In the genomic region with DNA sequence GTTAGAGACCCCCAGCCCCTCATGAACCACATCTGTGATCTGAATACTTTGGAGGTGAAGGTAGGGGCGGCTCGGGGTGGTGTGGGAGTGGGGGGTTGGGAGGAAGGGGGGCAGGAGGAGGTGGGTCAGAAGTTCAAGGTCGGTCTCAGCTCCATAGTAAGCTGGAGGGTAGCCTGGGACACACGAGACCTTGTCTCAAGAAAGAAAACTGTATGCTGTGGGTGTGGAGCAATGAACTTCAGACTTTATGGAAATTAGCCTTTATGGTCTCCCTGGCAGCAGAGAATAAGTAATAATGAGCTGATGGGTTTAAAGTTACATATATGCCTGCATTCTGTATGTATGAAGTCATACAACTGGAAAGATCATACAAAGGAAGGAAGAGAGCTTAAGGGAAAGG, we compare ENCODE assay signal across 26 mouse cellular contexts.
DNase-seq lines count a peak whose midpoint lies in the region; ATAC-seq and TF ChIP-seq lines count a peak whose summit lies in the region.
"Had no signal": no experiment of that assay in that cellular context is flagged by ENCODE, and none has a peak within 500 bp of the region (broad histone marks: within the 10 kb centered on the region; RNA-seq: fewer than 3 reads in every experiment).

No protein-coding gene starts in this region.

- H3K27ac ChIP-seq in ES-E14 (ENCODE audit: insufficient read depth, low read depth, low read length, poor library complexity, severe bottlenecking), result peak overlapping the region; percentile 45; the same call in 1 of the 2 replicates
- no peak overlapping the region for H3K27ac ChIP-seq in intestine, embryonic 15.5 days
- H3K27ac ChIP-seq in forebrain, postnatal 0 days (ENCODE audit: low read depth, low read length), result no peak overlapping the region
- H3K27ac ChIP-seq: embryonic facial prominence, embryonic 12.5 days; embryonic facial prominence, embryonic 15.5 days; forebrain, embryonic 12.5 days; forebrain, embryonic 15.5 days; heart, embryonic 10.5 days; heart, embryonic 13.5 days; hindbrain, embryonic 15.5 days had no signal

- H3K4me3 ChIP-seq in ES-E14 (ENCODE audit: insufficient read depth in 1 of 2, low read depth in 1 of 2, low read length in 2 of 2, poor library complexity in 1 of 2, severe bottlenecking in 1 of 2), result no peak overlapping the region
- H3K4me3 ChIP-seq in intestine, embryonic 15.5 days (replicated peaks), result no peak overlapping the region
- H3K4me3 ChIP-seq in forebrain, postnatal 0 days (ENCODE audit: low read depth, low read length), result no peak overlapping the region
- H3K4me3 ChIP-seq: embryonic facial prominence, embryonic 12.5 days; embryonic facial prominence, embryonic 15.5 days; forebrain, embryonic 12.5 days; forebrain, embryonic 15.5 days; heart, adult 2 months; heart, embryonic 10.5 days; heart, embryonic 13.5 days; hindbrain, embryonic 15.5 days had no signal

- TF ChIP-seq CTCF in forebrain, postnatal 0 days (IDR thresholded peaks at IDR 0.05; ENCODE audit: low read depth), result no peak

- peaks cover 4 to 20% of the 10 kb centered on the region in 2 experiments for H3K4me1 ChIP-seq in ES-E14 (ENCODE audit: control insufficient read depth in 2 of 2, insufficient read depth in 2 of 2, low read length in 2 of 2, poor library complexity in 1 of 2)
- H3K4me1 ChIP-seq in intestine, embryonic 15.5 days (replicated peaks), result peaks cover 4% of the 10 kb centered on the region; the same call in 1 of the 2 replicates
- H3K4me1 ChIP-seq in forebrain, postnatal 0 days (ENCODE audit: insufficient read depth), result no peaks in the 10 kb centered on the region
- H3K4me1 ChIP-seq: embryonic facial prominence, embryonic 12.5 days; forebrain, embryonic 12.5 days; forebrain, embryonic 15.5 days; hindbrain, embryonic 15.5 days had no signal

- no peak overlapping the region for H3K4me2 ChIP-seq in intestine, embryonic 15.5 days (replicated peaks)
- no peak overlapping the region for H3K4me2 ChIP-seq in forebrain, postnatal 0 days (ENCODE audit: low read depth)
- H3K4me2 ChIP-seq: embryonic facial prominence, embryonic 12.5 days; embryonic facial prominence, embryonic 15.5 days; forebrain, embryonic 12.5 days; forebrain, embryonic 15.5 days; heart, embryonic 13.5 days; hindbrain, embryonic 15.5 days had no signal

- no peaks in the 10 kb centered on the region for H3K27me3 ChIP-seq in intestine, embryonic 15.5 days (replicated peaks)
- H3K27me3 ChIP-seq in forebrain, postnatal 0 days (ENCODE audit: insufficient read depth, low read length), result no peaks in the 10 kb centered on the region
- H3K27me3 ChIP-seq: embryonic facial prominence, embryonic 12.5 days; embryonic facial prominence, embryonic 15.5 days; forebrain, embryonic 12.5 days; forebrain, embryonic 15.5 days; heart, embryonic 13.5 days; hindbrain, embryonic 15.5 days; Patski had no signal

- H3K36me3 ChIP-seq in ES-E14 (ENCODE audit: control insufficient read depth, insufficient read depth, low read length, poor library complexity, severe bottlenecking), result peaks cover 12% of the 10 kb centered on the region; the same call in 1 of the 2 replicates
- H3K36me3 ChIP-seq in intestine, embryonic 15.5 days, result no peaks in the 10 kb centered on the region
- peaks cover 4% of the 10 kb centered on the region for H3K36me3 ChIP-seq in forebrain, postnatal 0 days (ENCODE audit: insufficient read depth)
- H3K36me3 ChIP-seq: forebrain, embryonic 12.5 days; forebrain, embryonic 15.5 days had no signal

- no peaks in the 10 kb centered on the region for H3K9me3 ChIP-seq in ES-E14 (ENCODE audit: control insufficient read depth, insufficient read depth, low read depth, low read length)
- no peaks in the 10 kb centered on the region for H3K9me3 ChIP-seq in intestine, embryonic 15.5 days
- H3K9me3 ChIP-seq in forebrain, postnatal 0 days (ENCODE audit: low read length), result no peaks in the 10 kb centered on the region
- H3K9me3 ChIP-seq: embryonic facial prominence, embryonic 12.5 days; embryonic facial prominence, embryonic 15.5 days; forebrain, embryonic 12.5 days; forebrain, embryonic 15.5 days; G1E; heart, embryonic 10.5 days; heart, embryonic 13.5 days; hindbrain, embryonic 15.5 days had no signal

- peak; percentile 64 for ATAC-seq in intestine, embryonic 15.5 days
- ATAC-seq in forebrain, postnatal 0 days, result no peak
- ATAC-seq: CD4-positive, CD25-positive, alpha-beta regulatory T cell, adult 4 months; forebrain, embryonic 15.5 days; Patski had no signal

- WGBS in intestine, embryonic 15.5 days, result 77% methylated on average over 4 of the region's 4 CpGs
- WGBS in large intestine, adult 2 months, result 54% methylated on average over 4 of the region's 4 CpGs
- 96% methylated on average over 4 of the region's 4 CpGs for WGBS in forebrain, postnatal 0 days

- no peak for DNase-seq in ES-E14 (ENCODE audit: low read depth, low spot score)
- DNase-seq in large intestine, adult 2 months (ENCODE audit: low read depth, low spot score), result peak; percentile 31
- DNase-seq in thymus, postnatal 25 days, result no peak
- DNase-seq in forebrain, postnatal 0 days, result no peak
- no peak for DNase-seq in testis, postnatal 14 days (ENCODE audit: low spot score)
- DNase-seq: adrenal gland, adult 2 months; adrenal gland, postnatal 14 days; cerebellum, adult 11 months; cerebellum, adult 2 months; cerebellum, adult 9-11 months; cerebellum, postnatal 25 days; gastrocnemius, postnatal 25 days; heart, adult 2 months; heart, postnatal 14 days; heart, postnatal 4 days had no signal

- in situ Hi-C loops in ES-E14 (cut with MboI; ENCODE audit: low sequenced_read_pairs in 2 of 2, unreplicated experiment in 2 of 2), result no loop called here

- no peak overlapping the region for H3K9ac ChIP-seq in ES-E14 (ENCODE audit: insufficient read depth, low read depth, low read length, poor library complexity, severe bottlenecking)
- H3K9ac ChIP-seq in intestine, embryonic 15.5 days, result no peak overlapping the region
- no peak overlapping the region for H3K9ac ChIP-seq in forebrain, postnatal 0 days
- H3K9ac ChIP-seq: embryonic facial prominence, embryonic 12.5 days; embryonic facial prominence, embryonic 15.5 days; forebrain, embryonic 12.5 days; forebrain, embryonic 15.5 days; heart, embryonic 13.5 days; hindbrain, embryonic 15.5 days had no signal

TF ChIP-seq in ES-E14, 5 proteins besides CTCF, POLR2A, EP300 and RAD21:
- TF ChIP-seq CHD2 (IDR thresholded peaks at IDR 0.05; ENCODE audit: low read depth, low read length) (no peak), HCFC1 (IDR thresholded peaks at IDR 0.05; ENCODE audit: borderline replicate concordance, insufficient read depth, low read length) (no peak), MAFK (IDR thresholded peaks at IDR 0.05; ENCODE audit: insufficient read depth, low read depth, low read length) (no peak), ZC3H11A (IDR thresholded peaks at IDR 0.05; ENCODE audit: borderline replicate concordance, low read depth, low read length) (no peak), ZNF384 (IDR thresholded peaks at IDR 0.05; ENCODE audit: low read depth, low read length) (no peak)
